Mouse (Mus musculus): ENCODE data around the gene Grin3b. TPM values are rescaled to one million over a fixed set of nuclear protein-coding genes. Genes with fewer than 3 reads are reported as not detected.
"Not testable (repeated sequence)": the region's sequence is repeated elsewhere in the genome, so short reads cannot be mapped to it uniquely, and the experiment has no call there.

The Grin3b gene
- polyA plus RNA-seq, 1 experiment from 2014 or later: 0.08 TPM

GRCm38 (mm10) chr10:79958140-79958816, 12.2 kb upstream of the Grin3b start:
- no peak for ATAC-seq (ENCODE audit: low read depth)
- no peak overlapping the region for H3K4me3 ChIP-seq (ENCODE audit: low read depth, low read length)
- peaks cover 7% of the 10 kb centered on the region; the same call in 1 of the 2 replicates for H3K36me3 ChIP-seq (ENCODE audit: control insufficient read depth, insufficient read depth)
- H3K9me3 ChIP-seq (replicated peaks; ENCODE audit: control insufficient read depth, low read length): no peaks in the 10 kb centered on the region
- no peak overlapping the region for H3K9ac ChIP-seq (ENCODE audit: low read depth, low read length)
- no peak overlapping the region for H3K27ac ChIP-seq (ENCODE audit: low read length)
- 16% methylated on average over 21 of the region's 21 CpGs for WGBS (ENCODE audit: insufficient replicate concordance)
- H3K27me3 ChIP-seq (ENCODE audit: control insufficient read depth, insufficient read depth, low read depth, low read length): no peaks in the 10 kb centered on the region; the same call in 1 of the 2 replicates
- peak overlapping the region; percentile 19 for H3K4me2 ChIP-seq (ENCODE audit: low read depth, low read length)
- H3K4me1 ChIP-seq (ENCODE audit: control insufficient read depth, low read depth, low read length): peaks cover 16% of the 10 kb centered on the region

GRCm38 (mm10) chr10:79959412-79959811, 11.1 kb upstream of the Grin3b start:
- H3K4me3 ChIP-seq (ENCODE audit: low read depth, low read length): peak overlapping the region; percentile 85
- not testable (repeated sequence) for H3K9me3 ChIP-seq (replicated peaks; ENCODE audit: control insufficient read depth, low read length); H3K27me3 ChIP-seq (ENCODE audit: control insufficient read depth, insufficient read depth, low read depth, low read length); H3K27ac ChIP-seq (ENCODE audit: low read length); H3K36me3 ChIP-seq (ENCODE audit: control insufficient read depth, insufficient read depth); H3K9ac ChIP-seq (ENCODE audit: low read depth, low read length); ATAC-seq (ENCODE audit: low read depth)
- H3K4me1 ChIP-seq (ENCODE audit: control insufficient read depth, low read depth, low read length): peaks cover 16% of the 10 kb centered on the region
- H3K4me2 ChIP-seq (ENCODE audit: low read depth, low read length): peak overlapping the region; percentile 42
- 26% methylated on average over 10 of the region's 10 CpGs for WGBS (ENCODE audit: insufficient replicate concordance)

DNA sequence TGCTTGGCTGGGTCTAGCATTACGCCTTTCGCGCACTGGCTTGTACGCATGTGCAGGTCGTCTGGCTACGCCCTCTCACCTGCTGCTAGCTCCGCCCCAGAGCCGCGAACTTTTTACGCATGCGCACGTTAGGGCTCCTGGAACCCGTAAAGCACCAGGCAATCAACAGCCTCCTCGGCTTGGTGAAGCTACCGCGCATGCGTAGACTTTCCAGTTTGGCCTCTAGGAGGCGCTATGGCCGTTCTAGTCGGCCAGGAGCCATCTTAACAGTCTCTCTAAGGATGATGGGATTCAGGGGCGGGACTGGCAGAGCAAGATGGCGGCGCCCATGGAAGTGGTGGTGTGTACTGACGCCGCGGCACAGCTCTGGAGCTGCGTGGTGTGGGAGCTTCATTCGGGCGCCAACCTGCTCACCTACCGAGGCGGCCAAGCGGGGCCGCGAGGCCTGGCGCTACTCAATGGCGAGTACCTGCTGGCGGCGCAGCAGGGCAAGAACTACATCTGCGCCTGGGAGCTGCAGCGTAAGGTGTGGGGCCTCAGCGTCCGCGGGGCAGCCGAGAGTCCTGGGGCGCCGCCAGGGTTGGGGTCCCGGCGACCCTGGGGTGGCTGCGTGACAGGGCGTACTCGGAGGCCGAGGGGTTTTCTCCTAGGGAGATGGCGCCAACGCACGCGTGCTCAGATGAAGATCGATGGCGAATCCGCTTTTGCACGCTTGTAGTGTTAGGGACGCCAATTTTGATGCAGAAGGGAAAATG, 10.5 kb upstream of the Grin3b start, which contains the start of gene Wdr18:
Gene Wdr18 (plus strand): TSS at position 306 of the 755 bp plus-strand sequence.
- Histone ChIP-seq H3K4me2 (ENCODE audit: low read depth, low read length) (peak within 1 kb of the TSS; percentile 90), H3K27me3 (ENCODE audit: control insufficient read depth, insufficient read depth, low read depth, low read length) (no peaks in the 10 kb centered on the region; the same call in 1 of the 2 replicates), H3K9ac (ENCODE audit: low read depth, low read length) (peak within 1 kb of the TSS; percentile 77), H3K27ac (ENCODE audit: low read length) (peak within 1 kb of the TSS; percentile 25; the same call in 1 of the 2 replicates), H3K4me3 (ENCODE audit: low read depth, low read length) (peak within 1 kb of the TSS; percentile 85), H3K36me3 (ENCODE audit: control insufficient read depth, insufficient read depth) (peaks cover 12% of the 10 kb centered on the region; the same call in 1 of the 2 replicates), H3K9me3 (replicated peaks; ENCODE audit: control insufficient read depth, low read length) (no peaks in the 10 kb centered on the region), H3K4me1 (ENCODE audit: control insufficient read depth, low read depth, low read length) (peaks cover 16% of the 10 kb centered on the region)
- peak; percentile 93 for ATAC-seq (ENCODE audit: low read depth)
- WGBS (ENCODE audit: insufficient replicate concordance): under 1% methylated on average over 61 of the region's 61 CpGs

GRCm38 (mm10) chr10:79960671-79961294, 9.7 kb upstream of the Grin3b start:
- H3K27ac ChIP-seq (ENCODE audit: low read length): no peak overlapping the region
- peak overlapping the region; percentile 77 for H3K9ac ChIP-seq (ENCODE audit: low read depth, low read length)
- ATAC-seq (ENCODE audit: low read depth): no peak
- WGBS (ENCODE audit: insufficient replicate concordance): 9% methylated on average over 10 of the region's 10 CpGs
- H3K4me3 ChIP-seq (ENCODE audit: low read depth, low read length): peak overlapping the region; percentile 85
- H3K4me2 ChIP-seq (ENCODE audit: low read depth, low read length): peak overlapping the region; percentile 90
- no peaks in the 10 kb centered on the region; the same call in 1 of the 2 replicates for H3K27me3 ChIP-seq (ENCODE audit: control insufficient read depth, insufficient read depth, low read depth, low read length)
- no peaks in the 10 kb centered on the region for H3K9me3 ChIP-seq (replicated peaks; ENCODE audit: control insufficient read depth, low read length)
- peaks cover 16% of the 10 kb centered on the region for H3K4me1 ChIP-seq (ENCODE audit: control insufficient read depth, low read depth, low read length)
- peaks cover 18% of the 10 kb centered on the region for H3K36me3 ChIP-seq (ENCODE audit: control insufficient read depth, insufficient read depth)

DNA sequence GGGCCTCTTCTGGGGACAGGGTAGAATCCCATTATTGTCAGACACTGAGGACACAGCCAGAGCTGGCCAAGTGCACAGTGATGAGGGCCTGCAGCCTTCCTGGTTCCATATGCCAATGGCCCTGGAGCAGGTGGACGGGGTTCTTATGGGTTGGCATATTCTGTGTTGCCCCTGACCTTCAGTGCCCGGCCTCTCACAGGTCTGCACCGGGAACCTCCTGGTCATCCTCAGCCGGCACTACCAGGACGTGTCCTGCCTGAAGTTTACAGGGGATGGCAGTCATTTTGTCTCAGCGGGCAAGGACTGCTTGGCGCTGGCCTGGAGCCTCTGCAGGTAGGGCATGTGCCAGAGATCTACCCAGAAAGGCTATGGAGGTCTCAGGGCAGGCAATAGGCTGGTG, 5.8 kb upstream of the Grin3b start:
- ATAC-seq (ENCODE audit: low read depth): no peak
- H3K36me3 ChIP-seq (ENCODE audit: control insufficient read depth, insufficient read depth): peaks cover 28% of the 10 kb centered on the region
- H3K27ac ChIP-seq (ENCODE audit: low read length): no peak overlapping the region
- peaks cover 6% of the 10 kb centered on the region for H3K27me3 ChIP-seq (ENCODE audit: control insufficient read depth, insufficient read depth, low read depth, low read length)
- no peak overlapping the region for H3K4me3 ChIP-seq (ENCODE audit: low read depth, low read length)
- 84% methylated on average over 7 of the region's 7 CpGs for WGBS (ENCODE audit: insufficient replicate concordance)
- H3K9me3 ChIP-seq (replicated peaks; ENCODE audit: control insufficient read depth, low read length): no peaks in the 10 kb centered on the region
- H3K4me2 ChIP-seq (ENCODE audit: low read depth, low read length): no peak overlapping the region
- H3K4me1 ChIP-seq (ENCODE audit: control insufficient read depth, low read depth, low read length): peaks cover 10% of the 10 kb centered on the region
- no peak overlapping the region for H3K9ac ChIP-seq (ENCODE audit: low read depth, low read length)

GRCm38 (mm10) chr10:79965325-79965724, 5.2 kb upstream of the Grin3b start:
- Histone ChIP-seq H3K4me1 (ENCODE audit: control insufficient read depth, low read depth, low read length) (peaks cover 10% of the 10 kb centered on the region), H3K9me3 (replicated peaks; ENCODE audit: control insufficient read depth, low read length) (no peaks in the 10 kb centered on the region), H3K27ac (ENCODE audit: low read length) (no peak overlapping the region), H3K9ac (ENCODE audit: low read depth, low read length) (no peak overlapping the region), H3K4me2 (ENCODE audit: low read depth, low read length) (no peak overlapping the region), H3K36me3 (ENCODE audit: control insufficient read depth, insufficient read depth) (peaks cover 28% of the 10 kb centered on the region), H3K4me3 (ENCODE audit: low read depth, low read length) (no peak overlapping the region), H3K27me3 (ENCODE audit: control insufficient read depth, insufficient read depth, low read depth, low read length) (peaks cover 12% of the 10 kb centered on the region)
- 63% methylated on average over 5 of the region's 5 CpGs for WGBS (ENCODE audit: insufficient replicate concordance)
- ATAC-seq (ENCODE audit: low read depth): no peak

- peaks cover 26% of the 10 kb centered on the region for H3K36me3 ChIP-seq (ENCODE audit: control insufficient read depth, insufficient read depth)
- H3K4me1 ChIP-seq (ENCODE audit: control insufficient read depth, low read depth, low read length): no peaks in the 10 kb centered on the region
- H3K9ac ChIP-seq (ENCODE audit: low read depth, low read length): no peak overlapping the region
- no peak overlapping the region for H3K4me3 ChIP-seq (ENCODE audit: low read depth, low read length)
- no peaks in the 10 kb centered on the region for H3K9me3 ChIP-seq (replicated peaks; ENCODE audit: control insufficient read depth, low read length)
- no peak overlapping the region for H3K4me2 ChIP-seq (ENCODE audit: low read depth, low read length)
- 78% methylated on average over 5 of the region's 5 CpGs for WGBS (ENCODE audit: insufficient replicate concordance)
- no peak for ATAC-seq (ENCODE audit: low read depth)
- peaks cover 28% of the 10 kb centered on the region for H3K27me3 ChIP-seq (ENCODE audit: control insufficient read depth, insufficient read depth, low read depth, low read length)
- no peak overlapping the region for H3K27ac ChIP-seq (ENCODE audit: low read length)
Observed at GRCm38 (mm10) chr10:79966886-79967400, 3.6 kb upstream of the Grin3b start.

- H3K36me3 ChIP-seq (ENCODE audit: control insufficient read depth, insufficient read depth): peaks cover 21% of the 10 kb centered on the region
- H3K27me3 ChIP-seq (ENCODE audit: control insufficient read depth, insufficient read depth, low read depth, low read length): peaks cover 35% of the 10 kb centered on the region
- H3K27ac ChIP-seq (ENCODE audit: low read length): no peak overlapping the region
- no peak overlapping the region for H3K4me3 ChIP-seq (ENCODE audit: low read depth, low read length)
- H3K4me1 ChIP-seq (ENCODE audit: control insufficient read depth, low read depth, low read length): peaks cover 3% of the 10 kb centered on the region; the same call in 1 of the 2 replicates
- no peak overlapping the region for H3K4me2 ChIP-seq (ENCODE audit: low read depth, low read length)
- H3K9ac ChIP-seq (ENCODE audit: low read depth, low read length): no peak overlapping the region
- ATAC-seq (ENCODE audit: low read depth): no peak
- no peaks in the 10 kb centered on the region for H3K9me3 ChIP-seq (replicated peaks; ENCODE audit: control insufficient read depth, low read length)
- WGBS (ENCODE audit: insufficient replicate concordance): 75% methylated on average over 1 of the region's 1 CpGs
Observed at GRCm38 (mm10) chr10:79968181-79968580, 2.3 kb upstream of the Grin3b start.
